Mouse (Mus musculus) heart, embryonic 15.5 days (tissue): ENCODE measurements around the gene Hp. TPM values are rescaled to one million over a fixed set of nuclear protein-coding genes. Genes with fewer than 3 reads are reported as not detected.

Experiments
- ATAC-seq: fragments of 200-750 bp; cut with Nextera tagmentation; replicated peaks from 2 replicates; pipeline ENCODE4 v1.8.0; 2017; ENCODE audit warnings: low read depth, moderate TSS enrichment; ENCODE audit not compliant: insufficient number of reproducible peaks, insufficient read depth, low FRiP score
- H3K27ac ChIP-seq: fragments of 300-500 bp; sonication (generic); 2 replicates; pipeline ENCODE4 v1.5.1; 2015; ENCODE audit warnings: mild to moderate bottlenecking, inconsistent platforms
- H3K27me3 ChIP-seq: fragments of 300-500 bp; sonication (generic); 2 replicates; pipeline ENCODE4 v1.6.1; 2015; ENCODE audit warnings: inconsistent platforms
- H3K36me3 ChIP-seq: fragments of 300-500 bp; sonication (generic); 2 replicates; pipeline ENCODE4 v1.6.1; 2015; ENCODE audit warnings: mild to moderate bottlenecking, inconsistent platforms
- H3K4me1 ChIP-seq: fragments of 300-500 bp; sonication (generic); replicated peaks from 2 replicates; pipeline ENCODE4 v1.6.1; 2015; ENCODE audit warnings: inconsistent platforms
- H3K4me2 ChIP-seq: fragments of 300-500 bp; sonication (generic); 2 replicates; pipeline ENCODE4 v1.6.1; 2015; ENCODE audit warnings: inconsistent platforms, mild to moderate bottlenecking, moderate library complexity
- H3K4me3 ChIP-seq: fragments of 300-500 bp; sonication (generic); 2 replicates; pipeline ENCODE4 v1.5.1; 2015; ENCODE audit warnings: mild to moderate bottlenecking, inconsistent platforms
- H3K9ac ChIP-seq: fragments of 300-500 bp; sonication (generic); 2 replicates; pipeline ENCODE4 v1.6.1; 2015; ENCODE audit warnings: mild to moderate bottlenecking, inconsistent platforms
- H3K9me3 ChIP-seq: fragments of 300-500 bp; sonication (generic); replicated peaks from 2 replicates; pipeline ENCODE4 v1.6.1; 2016; ENCODE audit warnings: inconsistent platforms
- WGBS: fragments of 180-500 bp; shearing (Covaris S2); methylation state at CpG from one replicate; pipeline ENCODE4 v1.1.7; 2015; ENCODE audit warnings: mixed read lengths; 5-methylcytosine and 5-hydroxymethylcytosine counted together
- polyA plus RNA-seq: library from polyadenylated mRNA; unstranded; fragments of >200 nt; fragmentation: Nextera tagmentation; extraction: Ambion mirVana; gene quantifications from 2 replicates; pipeline ENCODE4 v1.2.1, GENCODE M21; 2015

The Hp gene
- polyA plus RNA-seq, 1 experiment from 2014 or later = 1.9 TPM

- H3K36me3 ChIP-seq = peaks cover 16% of the 10 kb centered on the region; the same call in 1 of the 2 replicates
Measured at GRCm38 (mm10) chr8:109592164-109592563, 13.2 kb upstream of the Hp start.

GRCm38 (mm10) chr8:109591367-109591766 lies 12.4 kb upstream of the Hp start:
- WGBS = 80% methylated on average over 3 of the region's 3 CpGs
- no peak for ATAC-seq
- H3K4me2 ChIP-seq = no peak overlapping the region

More at GRCm38 (mm10) chr8:109592164-109592563, 13.2 kb upstream of the Hp start:
- Histone ChIP-seq H3K4me1 (no peaks in the 10 kb centered on the region), H3K27ac (no peak overlapping the region), H3K9ac (no peak overlapping the region), H3K27me3 (no peaks in the 10 kb centered on the region), H3K4me3 (no peak overlapping the region), H3K9me3 (no peaks in the 10 kb centered on the region), H3K4me2 (no peak overlapping the region)
- ATAC-seq = no peak
- WGBS = 81% methylated on average over 5 of the region's 5 CpGs

GRCm38 (mm10) chr8:109590901-109591300 lies 11.9 kb upstream of the Hp start:
- H3K4me3 ChIP-seq = no peak overlapping the region
- 88% methylated on average over 9 of the region's 9 CpGs for WGBS
- ATAC-seq = no peak
- H3K27ac ChIP-seq = no peak overlapping the region
- no peak overlapping the region for H3K4me2 ChIP-seq
- no peaks in the 10 kb centered on the region for H3K4me1 ChIP-seq
- peaks cover 16% of the 10 kb centered on the region; the same call in 1 of the 2 replicates for H3K36me3 ChIP-seq
- no peak overlapping the region for H3K9ac ChIP-seq
- no peaks in the 10 kb centered on the region for H3K9me3 ChIP-seq
- H3K27me3 ChIP-seq = no peaks in the 10 kb centered on the region

More at GRCm38 (mm10) chr8:109591367-109591766, 12.4 kb upstream of the Hp start:
- H3K27ac ChIP-seq = no peak overlapping the region
- H3K36me3 ChIP-seq = peaks cover 16% of the 10 kb centered on the region; the same call in 1 of the 2 replicates
- no peak overlapping the region for H3K9ac ChIP-seq
- H3K4me3 ChIP-seq = no peak overlapping the region
- H3K27me3 ChIP-seq = no peaks in the 10 kb centered on the region
- no peaks in the 10 kb centered on the region for H3K4me1 ChIP-seq
- H3K9me3 ChIP-seq = no peaks in the 10 kb centered on the region

- H3K9me3 ChIP-seq = peaks cover 4% of the 10 kb centered on the region; the same call in 1 of the 2 replicates
- no peak overlapping the region for H3K9ac ChIP-seq
- WGBS = 49% methylated on average over 7 of the region's 7 CpGs
- no peak overlapping the region for H3K4me2 ChIP-seq
- H3K36me3 ChIP-seq = no peaks in the 10 kb centered on the region
- H3K4me1 ChIP-seq = no peaks in the 10 kb centered on the region
- no peak overlapping the region for H3K27ac ChIP-seq
- H3K4me3 ChIP-seq = no peak overlapping the region
- no peak for ATAC-seq
- H3K27me3 ChIP-seq = no peaks in the 10 kb centered on the region
Measured at GRCm38 (mm10) chr8:109586972-109587504, 8.1 kb upstream of the Hp start.

GRCm38 (mm10) chr8:109585652-109586051 lies 6.7 kb upstream of the Hp start:
- Histone ChIP-seq H3K4me1 (no peaks in the 10 kb centered on the region), H3K4me3 (no peak overlapping the region), H3K9me3 (peaks cover 4% of the 10 kb centered on the region; the same call in 1 of the 2 replicates), H3K27me3 (no peaks in the 10 kb centered on the region), H3K4me2 (no peak overlapping the region), H3K9ac (no peak overlapping the region), H3K36me3 (no peaks in the 10 kb centered on the region), H3K27ac (no peak overlapping the region)
- ATAC-seq = no peak

- Histone ChIP-seq H3K4me1 (no peaks in the 10 kb centered on the region), H3K4me2 (no peak overlapping the region), H3K36me3 (no peaks in the 10 kb centered on the region), H3K27ac (no peak overlapping the region), H3K9me3 (peaks cover 4% of the 10 kb centered on the region; the same call in 1 of the 2 replicates), H3K27me3 (no peaks in the 10 kb centered on the region), H3K9ac (no peak overlapping the region), H3K4me3 (no peak overlapping the region)
- ATAC-seq = no peak
- WGBS = 71% methylated on average over 3 of the region's 3 CpGs
Measured at GRCm38 (mm10) chr8:109584830-109585229, 5.9 kb upstream of the Hp start.

GRCm38 (mm10) chr8:109584293-109584692 lies 5.3 kb upstream of the Hp start:
- no peak overlapping the region for H3K9ac ChIP-seq
- 74% methylated on average over 4 of the region's 4 CpGs for WGBS
- ATAC-seq = no peak
- no peaks in the 10 kb centered on the region for H3K36me3 ChIP-seq
- H3K9me3 ChIP-seq = peaks cover 4% of the 10 kb centered on the region; the same call in 1 of the 2 replicates
- H3K27me3 ChIP-seq = no peaks in the 10 kb centered on the region
- H3K4me1 ChIP-seq = no peaks in the 10 kb centered on the region
- H3K27ac ChIP-seq = no peak overlapping the region
- H3K4me3 ChIP-seq = no peak overlapping the region
- H3K4me2 ChIP-seq = no peak overlapping the region

- Histone ChIP-seq H3K9me3 (no peaks in the 10 kb centered on the region), H3K4me2 (no peak overlapping the region), H3K4me1 (no peaks in the 10 kb centered on the region), H3K36me3 (peaks cover 6% of the 10 kb centered on the region), H3K27ac (no peak overlapping the region), H3K9ac (no peak overlapping the region), H3K4me3 (no peak overlapping the region), H3K27me3 (no peaks in the 10 kb centered on the region)
- WGBS = 73% methylated on average over 4 of the region's 4 CpGs
- no peak for ATAC-seq
Measured at GRCm38 (mm10) chr8:109576311-109576710, 2.7 kb downstream of the Hp start.

GRCm38 (mm10) chr8:109571139-109571538 lies 7.8 kb downstream of the Hp start:
- H3K27me3 ChIP-seq = no peaks in the 10 kb centered on the region
- ATAC-seq = no peak
- peaks cover 12% of the 10 kb centered on the region for H3K36me3 ChIP-seq
- no peak overlapping the region for H3K4me2 ChIP-seq
- no peak overlapping the region for H3K4me3 ChIP-seq
- no peak overlapping the region for H3K27ac ChIP-seq
- no peak overlapping the region for H3K9ac ChIP-seq
- peaks cover 5% of the 10 kb centered on the region for H3K4me1 ChIP-seq
- H3K9me3 ChIP-seq = no peaks in the 10 kb centered on the region
- 84% methylated on average over 12 of the region's 12 CpGs for WGBS

GRCm38 (mm10) chr8:109565498-109566333 lies 13.3 kb downstream of the Hp start, which contains the start of the genes Dhx38 and Txnl4b:
Gene Dhx38, minus strand, starts transcription at chr8:109565861.
Gene Txnl4b, plus strand, starts transcription at chr8:109565892.
- peak within 1 kb of the TSS; percentile 83 for H3K4me2 ChIP-seq
- under 1% methylated on average over 52 of the region's 52 CpGs for WGBS
- peak within 1 kb of the TSS; percentile 82 for H3K4me3 ChIP-seq
- H3K27ac ChIP-seq = peak within 1 kb of the TSS; percentile 91
- H3K27me3 ChIP-seq = no peaks in the 10 kb centered on the region
- peaks cover 22% of the 10 kb centered on the region for H3K36me3 ChIP-seq
- H3K9ac ChIP-seq = peak within 1 kb of the TSS; percentile 86
- peaks cover 13% of the 10 kb centered on the region for H3K4me1 ChIP-seq
- ATAC-seq = peak; percentile 100
- H3K9me3 ChIP-seq = no peaks in the 10 kb centered on the region

- H3K4me1 ChIP-seq = peaks cover 13% of the 10 kb centered on the region
- H3K9me3 ChIP-seq = no peaks in the 10 kb centered on the region
- no peaks in the 10 kb centered on the region for H3K27me3 ChIP-seq
- H3K27ac ChIP-seq = peak overlapping the region; percentile 91
- H3K4me2 ChIP-seq = peak overlapping the region; percentile 81
- ATAC-seq = no peak
- peak overlapping the region; percentile 86 for H3K9ac ChIP-seq
- H3K4me3 ChIP-seq = peak overlapping the region; percentile 82
- WGBS = 3% methylated on average over 10 of the region's 10 CpGs
- H3K36me3 ChIP-seq = peaks cover 30% of the 10 kb centered on the region
Measured at GRCm38 (mm10) chr8:109564766-109565165, 14.2 kb downstream of the Hp start.
